Mouse (Mus musculus) embryonic fibroblast, embryonic 13.5 days (primary cell): ENCODE measurements around the gene Slc22a22.

Source experiments
- CTCF ChIP-seq: IDR thresholded peaks from 2 replicates; pipeline ENCODE4 v1.5.1; 2011; ENCODE audit warnings: mild to moderate bottlenecking, control low read depth, low read length, moderate library complexity, borderline replicate concordance; ENCODE audit not compliant: insufficient read depth
- POLR2A ChIP-seq: IDR thresholded peaks from 2 replicates; pipeline ENCODE4 v1.6.1; 2011; ENCODE audit warnings: low read depth, mild to moderate bottlenecking, control low read depth, low read length, moderate library complexity

- TF ChIP-seq POLR2A (no peak), CTCF (no peak)
Observed at GRCm38 (mm10) chr15:57465996-57466395, 11.4 kb downstream of the Slc22a22 start.
